Mouse (Mus musculus): ENCODE measurements around the gene Carns1. TPM values are rescaled to one million over a fixed set of nuclear protein-coding genes. Genes with fewer than 3 reads are reported as not detected.

Gene Carns1
- total and polyA plus RNA-seq, 3 experiments = 1.7 to 4.0 (median 3.8) TPM

GRCm38 (mm10) chr19:4151898-4152297 is 23.4 kb downstream of the Carns1 start:
- no peak overlapping the region for H3K9ac ChIP-seq (ENCODE audit: insufficient read depth, low read depth)
- TF ChIP-seq SMC3 (IDR thresholded peaks at IDR 0.05; ENCODE audit: low read depth, low read length) = no peak
- TF ChIP-seq UBTF (IDR thresholded peaks at IDR 0.05; ENCODE audit: low read depth, low read length) = no peak
- TF ChIP-seq CHD2 (IDR thresholded peaks at IDR 0.05; ENCODE audit: low read length) = no peak
- no peak for TF ChIP-seq ELF1 (IDR thresholded peaks at IDR 0.05; ENCODE audit: low read depth, low read length)
- peaks cover 35% of the 10 kb centered on the region for H3K79me2 ChIP-seq (replicated peaks; ENCODE audit: control insufficient read depth, extremely low read depth, insufficient read depth, poor library complexity, severe bottlenecking)
- H3K4me1 ChIP-seq (ENCODE audit: control insufficient read depth in 1 of 2, insufficient read depth in 2 of 2) = peaks cover 42 to 69% of the 10 kb centered on the region in 2 experiments
- H3K4me3 ChIP-seq (replicated peaks in 1 of 3; ENCODE audit: low read depth in 2 of 3, low read length in 2 of 3, poor library complexity in 1 of 3) = no peak overlapping the region
- peaks cover 39 to 59% of the 10 kb centered on the region in 2 experiments for H3K36me3 ChIP-seq (replicated peaks in 1 of 2; ENCODE audit: control insufficient read depth in 1 of 2, insufficient read depth in 1 of 2, low read length in 1 of 2)
- peak overlapping the region; percentile 5; the same call in 1 of the 2 replicates for H3K27ac ChIP-seq (ENCODE audit: insufficient read depth, low read depth)
- H3K4me2 ChIP-seq (ENCODE audit: insufficient read depth, low read depth, poor library complexity, severe bottlenecking) = no peak overlapping the region
- in situ Hi-C loops (cut with MboI; ENCODE audit: low pct_ligation_motif_present, low pct_unique_long_range_greater_than_20kb, low sequenced_read_pairs) (no loop called here), dilution Hi-C loops (cut with MboI; ENCODE audit: extremely low pct_ligation_motif_present, extremely low pct_unique_long_range_greater_than_20kb, low sequenced_read_pairs) (no loop called here)
- no peaks in the 10 kb centered on the region for H3K9me3 ChIP-seq (replicated peaks; ENCODE audit: low read length)
- no peak for DNase-seq (ENCODE audit: extremely low read depth)
- H3K27me3 ChIP-seq (replicated peaks) = no peaks in the 10 kb centered on the region

GRCm38 (mm10) chr19:4151488-4151860 is 23.8 kb downstream of the Carns1 start:
- Histone ChIP-seq H3K27ac (ENCODE audit: insufficient read depth, low read depth) (no peak overlapping the region), H3K4me3 (replicated peaks in 1 of 3; ENCODE audit: low read depth in 2 of 3, low read length in 2 of 3, poor library complexity in 1 of 3) (peak overlapping the region in 1 of 3 experiments; percentile 77), H3K9me3 (replicated peaks; ENCODE audit: low read length) (no peaks in the 10 kb centered on the region), H3K79me2 (replicated peaks; ENCODE audit: control insufficient read depth, extremely low read depth, insufficient read depth, poor library complexity, severe bottlenecking) (peaks cover 32% of the 10 kb centered on the region), H3K4me2 (ENCODE audit: insufficient read depth, low read depth, poor library complexity, severe bottlenecking) (no peak overlapping the region), H3K36me3 (replicated peaks in 1 of 2; ENCODE audit: control insufficient read depth in 1 of 2, insufficient read depth in 1 of 2, low read length in 1 of 2) (peaks cover 34 to 55% of the 10 kb centered on the region in 2 experiments), H3K4me1 (ENCODE audit: control insufficient read depth in 1 of 2, insufficient read depth in 2 of 2) (peaks cover 40 to 69% of the 10 kb centered on the region in 2 experiments), H3K9ac (ENCODE audit: insufficient read depth, low read depth) (no peak overlapping the region), H3K27me3 (replicated peaks) (no peaks in the 10 kb centered on the region)
- in situ Hi-C loops (cut with MboI; ENCODE audit: low pct_ligation_motif_present, low pct_unique_long_range_greater_than_20kb, low sequenced_read_pairs) (no loop called here), dilution Hi-C loops (cut with MboI; ENCODE audit: extremely low pct_ligation_motif_present, extremely low pct_unique_long_range_greater_than_20kb, low sequenced_read_pairs) (no loop called here)
- no peak for DNase-seq (ENCODE audit: extremely low read depth)
- TF ChIP-seq RAD21 (IDR thresholded peaks at IDR 0.05; ENCODE audit: low read depth, low read length) = no peak
- TF ChIP-seq CTCF (conservative IDR thresholded peaks at IDR 0.05 in 1 of 2, IDR thresholded peaks at IDR 0.05 in 1 of 2; ENCODE audit: low read depth in 2 of 2, low read length in 2 of 2) = no peak
- TF ChIP-seq UBTF (IDR thresholded peaks at IDR 0.05; ENCODE audit: low read depth, low read length) = no peak
- TF ChIP-seq JUN (IDR thresholded peaks at IDR 0.05; ENCODE audit: insufficient read depth, low read depth, low read length) = no peak

GRCm38 (mm10) chr19:4150567-4151487 is 24.5 kb downstream of the Carns1 start:
- Histone ChIP-seq H3K4me1 (ENCODE audit: control insufficient read depth in 1 of 2, insufficient read depth in 2 of 2) (peaks cover 34 to 66% of the 10 kb centered on the region in 2 experiments), H3K9me3 (replicated peaks; ENCODE audit: low read length) (peaks cover 2% of the 10 kb centered on the region), H3K79me2 (replicated peaks; ENCODE audit: control insufficient read depth, extremely low read depth, insufficient read depth, poor library complexity, severe bottlenecking) (peaks cover 26% of the 10 kb centered on the region), H3K9ac (ENCODE audit: insufficient read depth, low read depth) (peak overlapping the region; percentile 96; the same call in 1 of the 2 replicates), H3K4me2 (ENCODE audit: insufficient read depth, low read depth, poor library complexity, severe bottlenecking) (peak overlapping the region; percentile 93), H3K36me3 (replicated peaks in 1 of 2; ENCODE audit: control insufficient read depth in 1 of 2, insufficient read depth in 1 of 2, low read length in 1 of 2) (peaks cover 30 to 48% of the 10 kb centered on the region in 2 experiments), H3K27ac (ENCODE audit: insufficient read depth, low read depth) (peak overlapping the region; percentile 84), H3K27me3 (replicated peaks) (no peaks in the 10 kb centered on the region), H3K4me3 (replicated peaks in 1 of 3; ENCODE audit: low read depth in 2 of 3, low read length in 2 of 3, poor library complexity in 1 of 3) (peak overlapping the region; percentile 52 to 92 (median 77))
- in situ Hi-C loops (cut with MboI; ENCODE audit: low pct_ligation_motif_present, low pct_unique_long_range_greater_than_20kb, low sequenced_read_pairs) = no loop called here
- peak; percentile 74 for DNase-seq (ENCODE audit: extremely low read depth)
- dilution Hi-C loops (cut with MboI; ENCODE audit: extremely low pct_ligation_motif_present, extremely low pct_unique_long_range_greater_than_20kb, low sequenced_read_pairs) = no loop called here
- TF ChIP-seq MAX (IDR thresholded peaks at IDR 0.05; ENCODE audit: low read length) = no peak; the same call in 1 of the 2 replicates
- TF ChIP-seq MEF2A (IDR thresholded peaks at IDR 0.05; ENCODE audit: borderline replicate concordance, low read depth, low read length) = no peak
- TF ChIP-seq MYC (IDR thresholded peaks at IDR 0.05; ENCODE audit: low read depth, low read length) = peak; percentile 77
- no peak for TF ChIP-seq ZKSCAN1 (IDR thresholded peaks at IDR 0.05; ENCODE audit: borderline replicate concordance, low read depth, low read length)
- no peak for TF ChIP-seq IRF4 (IDR thresholded peaks at IDR 0.05; ENCODE audit: low read depth, low read length)
- TF ChIP-seq MXI1 (IDR thresholded peaks at IDR 0.05; ENCODE audit: low read depth, low read length) = peak; percentile 69; the same call in 1 of the 2 replicates
- peak; percentile 51; the same call in 1 of the 2 replicates for TF ChIP-seq ETS1 (conservative IDR thresholded peaks at IDR 0.05; ENCODE audit: low read depth, low read length)
- no peak for TF ChIP-seq PAX5 (IDR thresholded peaks at IDR 0.05; ENCODE audit: low read length)
- TF ChIP-seq KAT2A (IDR thresholded peaks at IDR 0.05; ENCODE audit: insufficient replicate concordance, low read length) = no peak
- no peak for TF ChIP-seq POLR2AphosphoS2 (IDR thresholded peaks at IDR 0.05; ENCODE audit: low read depth, low read length)
- TF ChIP-seq ZMIZ1 (IDR thresholded peaks at IDR 0.05; ENCODE audit: low read depth, low read length) = 0 out of 2 replicates have a peak, but pooled peaks have one; percentile 19
- TF ChIP-seq UBTF (IDR thresholded peaks at IDR 0.05; ENCODE audit: low read depth, low read length) = no peak
- TF ChIP-seq BHLHE40 (IDR thresholded peaks at IDR 0.05; ENCODE audit: low read depth, low read length) = peak; percentile 84
- TF ChIP-seq CHD1 (IDR thresholded peaks at IDR 0.05; ENCODE audit: low read depth, low read length) = no peak
- TF ChIP-seq CTCF (conservative IDR thresholded peaks at IDR 0.05 in 1 of 2, IDR thresholded peaks at IDR 0.05 in 1 of 2; ENCODE audit: low read depth in 2 of 2, low read length in 2 of 2) = peak in 1 of 2 experiments; percentile 54; a peak in 2 of 4 replicates
- no peak for TF ChIP-seq GABPA (IDR thresholded peaks at IDR 0.05; ENCODE audit: insufficient replicate concordance, low read depth, low read length)
- TF ChIP-seq RAD21 (IDR thresholded peaks at IDR 0.05; ENCODE audit: low read depth, low read length) = peak; percentile 37
- TF ChIP-seq TCF12 (IDR thresholded peaks at IDR 0.05; ENCODE audit: low read depth, low read length) = peak; percentile 42; the same call in 1 of the 2 replicates
